Mouse (Mus musculus) mature B cell (primary cell): Measurements from ENCODE around the gene Slc29a1.

Experiments used
- in situ Hi-C: fragments of 300-500 bp; cut with MboI; formaldehyde crosslinking; loops from 2 replicates; pipeline ENCODE4 v1.14.3; 2019

Gene Slc29a1

GRCm38 (mm10) chr17:45572103-45573086 lies 27.0 kb downstream of the Slc29a1 start:
- in situ Hi-C loops, result no loop called here

- in situ Hi-C loops, result no loop called here
Measured at GRCm38 (mm10) chr17:45569999-45570398, 29.4 kb downstream of the Slc29a1 start.

GRCm38 (mm10) chr17:45568990-45569389 lies 30.4 kb downstream of the Slc29a1 start:
- in situ Hi-C loops, result no loop called here

GRCm38 (mm10) chr17:45567162-45567601 lies 32.2 kb downstream of the Slc29a1 start:
- in situ Hi-C loops, result no loop called here

DNA sequence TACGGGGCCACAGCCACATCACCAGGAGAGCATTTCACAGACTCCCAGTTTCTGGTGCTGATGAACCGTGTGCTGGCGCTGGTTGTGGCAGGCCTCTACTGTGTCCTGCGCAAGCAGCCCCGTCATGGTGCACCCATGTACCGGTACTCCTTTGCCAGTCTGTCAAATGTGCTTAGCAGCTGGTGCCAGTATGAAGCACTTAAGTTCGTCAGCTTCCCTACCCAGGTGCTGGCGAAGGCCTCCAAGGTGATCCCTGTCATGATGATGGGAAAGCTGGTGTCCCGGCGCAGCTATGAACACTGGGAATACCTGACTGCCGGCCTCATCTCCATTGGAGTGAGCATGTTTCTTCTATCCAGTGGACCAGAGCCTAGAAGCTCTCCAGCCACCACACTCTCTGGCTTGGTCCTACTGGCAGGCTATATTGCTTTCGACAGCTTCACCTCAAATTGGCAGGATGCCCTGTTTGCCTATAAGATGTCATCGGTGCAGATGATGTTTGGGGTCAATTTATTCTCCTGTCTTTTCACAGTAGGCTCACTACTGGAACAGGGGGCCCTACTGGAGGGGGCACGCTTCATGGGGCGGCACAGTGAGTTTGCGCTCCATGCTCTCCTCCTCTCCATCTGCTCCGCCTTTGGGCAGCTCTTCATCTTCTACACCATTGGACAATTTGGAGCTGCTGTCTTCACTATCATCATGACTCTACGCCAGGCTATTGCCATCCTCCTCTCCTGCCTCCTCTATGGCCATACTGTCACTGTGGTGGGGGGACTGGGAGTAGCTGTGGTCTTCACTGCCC lies 32.8 kb downstream of the Slc29a1 start:
- in situ Hi-C loops, result no loop called here

DNA sequence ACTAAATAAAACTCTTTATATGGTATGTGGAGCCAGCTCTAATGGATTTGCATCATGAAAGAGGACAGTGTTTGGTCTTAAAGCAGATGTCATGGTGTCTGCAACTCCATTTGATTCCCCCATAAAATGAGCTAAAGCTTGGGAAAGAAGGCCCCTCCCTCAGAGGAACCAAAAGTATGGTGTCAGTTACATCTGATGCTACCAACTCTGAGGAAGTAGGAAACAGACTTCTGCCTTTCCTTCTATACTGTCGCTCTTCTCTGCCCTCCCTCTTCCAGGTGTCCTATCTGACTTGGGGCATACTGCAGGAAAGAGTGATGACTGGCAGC lies 33.4 kb downstream of the Slc29a1 start:
- in situ Hi-C loops, result no loop called here

GRCm38 (mm10) chr17:45565103-45565502 lies 34.3 kb downstream of the Slc29a1 start:
- in situ Hi-C loops, result no loop called here

- in situ Hi-C loops, result no loop called here
Measured at GRCm38 (mm10) chr17:45564531-45565084, 34.8 kb downstream of the Slc29a1 start.

DNA sequence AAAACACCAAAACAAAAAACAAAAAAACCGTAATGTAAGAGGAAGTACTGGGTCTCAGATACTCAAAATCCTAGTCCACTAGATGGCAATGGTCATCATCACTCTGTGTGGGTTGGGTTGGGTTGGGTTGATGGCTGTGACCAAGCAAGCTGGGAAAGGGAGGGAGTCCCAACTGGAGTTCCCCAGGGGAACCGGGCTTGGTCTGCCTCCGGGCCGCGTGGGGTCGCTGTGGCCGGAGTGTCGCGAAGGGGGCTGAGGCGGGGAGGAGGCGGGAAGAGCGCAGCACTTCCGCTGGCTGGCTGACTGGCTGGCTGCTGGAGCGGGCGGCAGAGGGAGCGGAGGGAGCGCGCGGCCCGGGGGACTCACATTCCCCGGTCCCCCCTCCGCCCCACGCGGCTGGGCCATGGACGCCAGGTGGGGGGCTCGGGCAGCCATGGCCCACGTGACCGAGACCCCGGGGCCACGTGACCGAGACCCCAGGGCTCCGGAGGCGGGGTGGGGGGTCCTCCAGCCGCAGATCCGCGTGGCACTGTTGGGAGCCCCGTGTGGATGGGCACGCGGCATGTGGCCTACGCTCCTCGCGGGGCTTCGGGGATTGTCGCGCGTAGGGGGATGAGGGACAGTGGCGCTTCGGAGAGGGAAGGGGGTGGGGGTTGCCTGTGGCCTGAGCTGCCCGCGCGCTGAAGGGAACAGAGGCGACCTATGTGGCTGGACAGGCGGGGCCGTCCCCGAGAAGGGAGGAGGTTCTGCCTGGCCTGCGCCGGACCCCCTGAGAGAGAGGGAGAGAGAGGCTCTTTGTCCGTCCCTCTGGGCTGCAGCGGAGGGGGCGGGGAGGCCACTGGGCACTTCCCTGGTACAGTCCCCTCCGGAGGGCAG lies 35.5 kb downstream of the Slc29a1 start, which contains the start of gene Slc35b2:
TSS of gene Slc35b2 (plus strand) at position 220 of the 876 bp plus-strand sequence.
- in situ Hi-C loops, result no loop called here

DNA sequence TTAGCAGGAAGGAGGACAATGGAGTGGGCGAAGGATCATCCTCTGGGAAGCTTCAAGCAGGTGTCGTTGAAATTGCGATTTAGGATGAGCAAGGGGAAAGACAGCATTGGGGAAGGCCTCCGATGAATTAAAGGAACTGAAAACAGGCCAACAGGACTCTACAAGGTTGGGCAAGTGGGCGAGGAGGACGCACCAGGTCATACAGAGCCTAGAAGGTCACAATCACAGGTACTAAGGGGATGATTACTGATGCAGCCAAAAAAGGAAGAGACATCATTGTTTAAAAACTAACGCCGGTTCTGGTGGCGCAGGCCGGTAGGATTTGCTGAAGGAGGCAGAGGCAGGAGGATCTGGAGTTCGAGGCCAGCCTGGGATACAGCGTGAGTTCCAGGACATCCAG lies 36.2 kb downstream of the Slc29a1 start:
- in situ Hi-C loops, result no loop called here

DNA sequence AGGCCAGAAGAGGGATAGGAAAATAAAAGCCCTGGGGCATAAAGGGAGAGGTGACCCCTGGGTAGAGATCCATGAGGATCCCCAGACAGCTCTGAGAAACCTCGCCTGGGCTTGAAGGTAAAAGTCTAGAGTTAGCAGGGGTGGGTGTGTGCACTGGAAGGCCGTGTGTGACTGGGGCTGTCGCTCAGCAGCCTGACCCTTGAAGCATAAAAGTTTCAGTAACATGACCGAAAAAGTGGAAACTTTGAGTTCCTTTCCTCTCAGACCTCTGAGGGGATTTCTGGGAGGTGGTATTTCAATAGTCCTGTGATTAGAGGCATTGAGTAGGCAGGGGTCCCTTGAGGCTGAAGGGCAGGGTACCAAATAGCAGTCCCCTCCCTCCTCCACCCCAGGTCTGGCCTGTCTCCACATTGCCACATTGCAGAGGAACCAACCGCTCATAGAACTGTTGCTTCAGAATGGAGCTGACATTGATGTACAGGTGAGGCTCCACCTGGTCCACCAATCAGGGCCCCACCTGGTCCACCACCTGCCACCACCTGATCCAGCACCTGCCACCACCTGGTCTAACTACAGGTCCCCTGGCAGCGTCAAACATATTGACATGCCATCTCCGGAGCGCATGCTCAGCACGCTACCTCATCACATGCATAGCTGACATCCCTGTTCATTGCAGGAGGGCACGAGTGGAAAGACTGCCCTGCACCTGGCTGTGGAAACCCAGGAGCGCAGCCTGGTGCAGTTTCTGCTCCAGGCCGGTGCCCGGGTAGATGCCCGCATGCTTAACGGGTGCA lies 39.5 kb downstream of the Slc29a1 start:
- in situ Hi-C loops, result no loop called here

DNA sequence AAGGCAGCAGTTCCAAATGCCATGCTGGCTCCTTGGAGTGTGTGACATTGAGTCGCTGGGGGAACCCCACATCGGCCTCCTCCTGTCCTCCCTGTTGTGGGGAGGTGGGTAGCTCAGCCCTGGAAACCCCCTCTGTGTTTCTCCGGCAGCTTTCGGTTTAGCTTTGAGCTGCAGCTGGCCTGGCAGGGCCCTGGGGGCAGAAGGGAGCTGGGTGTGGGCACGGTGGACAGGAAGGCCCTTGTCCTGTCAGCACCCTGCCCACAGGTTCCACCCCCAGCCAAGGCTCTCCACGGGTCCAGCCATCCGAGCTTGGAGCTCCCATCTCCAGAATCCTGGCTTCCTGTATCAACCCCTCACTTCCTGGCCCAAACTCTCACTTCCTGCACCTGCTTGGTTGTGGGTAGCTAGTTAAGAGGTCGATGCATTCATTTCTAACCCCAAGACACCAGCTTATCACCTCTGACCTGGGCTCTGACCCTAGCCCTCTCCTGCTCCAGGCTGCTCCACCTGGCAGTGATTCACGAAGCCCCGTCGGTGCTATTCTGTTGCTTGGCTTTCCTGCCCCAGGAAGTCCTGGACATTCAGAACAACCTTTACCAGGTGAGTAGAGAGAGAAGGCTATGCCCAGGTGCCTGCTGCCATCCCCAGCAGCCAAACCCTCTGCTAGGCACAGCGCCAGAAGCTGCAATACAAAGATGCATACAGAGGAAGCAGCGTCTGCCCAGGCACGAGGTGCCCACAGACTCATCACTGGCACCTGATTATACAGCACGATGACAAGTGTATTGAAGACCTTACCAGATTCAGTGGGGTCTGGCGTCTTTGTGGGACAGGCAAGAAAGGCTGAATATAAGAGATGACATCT lies 41.2 kb downstream of the Slc29a1 start:
- in situ Hi-C loops, result no loop called here

DNA sequence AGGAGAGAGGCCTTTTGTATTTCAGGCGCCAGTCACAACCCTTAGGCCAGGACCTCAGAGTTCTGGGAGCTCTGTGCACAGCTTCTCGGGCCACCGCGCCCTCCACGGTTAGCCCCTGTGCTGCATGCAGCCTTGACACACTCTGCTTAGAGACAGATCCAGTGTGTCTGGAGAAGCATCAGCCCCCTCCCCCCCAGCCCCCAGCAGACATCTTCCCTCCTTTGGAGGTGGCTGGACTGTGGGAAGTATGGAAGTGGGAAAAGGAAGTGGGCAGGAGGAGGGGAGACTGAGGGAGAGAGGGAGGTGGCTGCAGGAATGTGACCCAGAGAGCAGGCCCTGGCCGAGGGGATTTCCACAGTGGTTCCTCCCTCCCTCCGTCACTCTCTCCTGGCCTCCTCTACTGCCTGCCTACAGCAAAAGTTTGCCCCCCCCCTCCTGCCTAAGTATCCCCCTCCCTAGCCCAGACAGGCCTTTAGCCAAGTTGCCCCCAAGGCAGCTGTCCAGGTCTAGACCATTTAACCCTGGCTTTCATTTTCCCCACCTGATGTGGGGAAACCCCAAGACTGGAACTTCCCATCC lies 42.1 kb downstream of the Slc29a1 start:
- in situ Hi-C loops, result no loop called here

DNA sequence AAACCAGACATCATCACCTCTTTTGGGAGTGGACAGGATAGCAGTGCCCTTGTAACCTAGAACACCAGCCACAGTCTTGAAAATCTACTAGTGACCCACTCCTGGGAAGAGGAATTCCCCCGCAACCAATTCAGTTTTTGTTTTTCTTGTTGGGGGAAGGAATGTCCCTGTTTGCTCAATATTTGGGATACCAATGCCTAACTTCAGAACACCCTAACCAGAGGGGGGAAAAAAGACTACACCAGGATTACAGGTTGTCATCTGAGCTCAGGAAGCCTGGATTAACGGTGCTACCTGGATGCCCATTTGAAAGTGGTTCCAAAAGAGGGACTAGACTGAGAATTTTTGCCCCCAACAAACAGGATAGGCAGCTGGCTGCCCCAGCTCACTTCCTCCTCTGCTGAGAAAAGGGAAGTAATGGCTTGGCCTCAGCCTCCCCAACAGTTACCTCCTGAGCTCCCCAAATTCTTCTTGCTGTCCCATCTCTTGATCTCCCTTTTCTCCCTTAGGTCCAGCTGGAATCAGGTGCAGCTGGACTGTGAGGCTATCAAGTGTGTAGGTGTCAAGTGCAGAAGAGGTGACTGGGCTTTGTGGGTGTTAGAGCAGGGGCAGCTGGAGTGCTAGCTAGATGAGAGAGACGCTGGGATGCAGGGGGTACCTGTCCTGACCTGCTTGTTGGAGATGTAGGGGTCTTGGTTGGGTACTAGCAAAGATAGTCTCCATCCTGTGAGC lies 42.7 kb downstream of the Slc29a1 start:
- in situ Hi-C loops, result no loop called here

GRCm38 (mm10) chr17:45556107-45556489 lies 43.3 kb downstream of the Slc29a1 start:
- in situ Hi-C loops, result no loop called here

GRCm38 (mm10) chr17:45555452-45556106 lies 43.8 kb downstream of the Slc29a1 start, which contains the start of gene Nfkbie:
Nfkbie (plus strand) TSS chr17:45555703.
- in situ Hi-C loops, result no loop called here

DNA sequence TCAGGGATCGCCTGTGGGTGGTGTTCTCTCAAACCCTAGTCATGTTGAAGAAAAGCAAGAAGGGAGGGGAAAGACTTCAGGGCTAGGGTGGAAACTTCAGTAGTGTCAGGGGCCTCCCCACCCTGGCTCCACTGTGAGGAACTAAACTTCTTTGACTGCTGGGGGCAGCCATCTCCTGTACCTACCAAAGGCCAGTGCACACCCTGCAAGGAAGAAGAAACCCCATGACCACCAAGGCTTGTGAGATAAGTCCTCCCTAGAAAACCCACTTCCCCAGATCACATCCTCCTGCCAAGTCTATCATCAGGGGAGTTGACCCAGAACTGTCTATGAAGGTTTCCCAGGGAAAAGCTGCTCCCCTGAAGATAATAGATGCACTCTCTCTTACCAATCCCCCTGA lies 45.0 kb downstream of the Slc29a1 start:
- in situ Hi-C loops, result loop anchor here (5.0 kb wide), 1 partner anchor 37 kb away; no protein-coding TSS in a partner anchor

- in situ Hi-C loops, result loop anchor here (5.0 kb wide), 1 partner anchor 36 kb away; no protein-coding TSS in a partner anchor
Measured at GRCm38 (mm10) chr17:45553065-45553464, 46.3 kb downstream of the Slc29a1 start.
